Mouse (Mus musculus) c-Kit-negative CD71-positive TER-119-positive erythroid progenitor cells, embryonic 14.5 days (primary cell): ENCODE measurements around the gene Sox4.

Source experiments
- DNase-seq: peaks from one replicate; pipeline ENCODE4 v3.0.0-alpha.2; 2013; ENCODE audit warnings: low read depth, low spot score

Sox4 gene

DNA sequence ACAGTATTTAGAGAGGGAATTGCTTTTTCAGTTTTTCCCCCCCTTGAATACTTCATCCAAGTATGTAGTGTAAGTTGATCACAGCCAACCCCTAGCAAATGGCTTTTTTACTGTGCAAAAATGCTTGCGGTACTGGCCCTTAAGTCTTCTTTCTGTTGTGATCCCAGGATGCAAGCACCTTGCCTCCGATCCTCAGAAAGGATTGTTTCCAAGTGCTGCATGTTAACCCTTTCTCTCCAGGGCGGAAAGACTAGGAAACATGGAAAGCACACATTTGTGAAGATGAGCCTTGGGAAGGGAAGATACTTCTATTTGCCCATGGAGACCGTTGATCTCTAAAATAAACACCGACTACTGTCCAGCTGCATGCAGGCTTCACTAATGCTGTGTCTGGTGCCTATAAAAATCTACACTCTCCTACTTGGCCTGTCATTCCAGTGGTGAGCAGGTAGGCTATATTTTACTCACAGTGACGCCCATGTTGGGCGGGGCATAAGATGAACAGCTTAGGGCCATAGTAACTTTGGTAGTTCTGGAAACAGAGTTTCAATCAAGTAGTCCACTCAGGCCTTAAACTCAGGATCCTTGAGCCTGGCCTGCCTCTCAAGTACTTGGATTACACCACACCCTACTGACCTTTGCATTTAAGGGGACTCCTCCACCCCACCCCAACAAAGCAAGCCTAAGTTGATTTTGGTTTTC is 5.6 kb downstream of the Sox4 start:
- DNase-seq, result no peak

GRCm38 (mm10) chr13:28946565-28947135 is 6.9 kb downstream of the Sox4 start:
- DNase-seq, result no peak

DNA sequence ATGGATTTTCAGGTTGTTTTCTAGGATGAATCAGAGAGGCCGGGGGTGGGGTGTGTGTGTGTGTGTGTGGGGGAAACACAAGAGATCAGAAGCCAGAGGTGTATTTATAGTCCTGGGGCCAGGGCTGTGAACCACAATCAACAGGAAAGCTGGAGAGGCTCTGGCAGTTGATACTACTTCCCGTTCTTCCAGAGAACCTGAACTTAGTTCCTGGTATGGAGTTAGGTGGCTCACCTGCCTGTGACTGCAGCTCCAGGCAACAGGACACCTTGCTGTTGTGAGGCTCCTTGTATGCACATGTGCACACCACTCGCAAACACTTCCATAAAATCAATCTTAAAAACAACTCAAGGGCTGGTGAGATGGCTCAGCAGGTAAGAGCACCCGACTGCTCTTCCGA is 7.8 kb downstream of the Sox4 start:
- DNase-seq, result no peak

DNA sequence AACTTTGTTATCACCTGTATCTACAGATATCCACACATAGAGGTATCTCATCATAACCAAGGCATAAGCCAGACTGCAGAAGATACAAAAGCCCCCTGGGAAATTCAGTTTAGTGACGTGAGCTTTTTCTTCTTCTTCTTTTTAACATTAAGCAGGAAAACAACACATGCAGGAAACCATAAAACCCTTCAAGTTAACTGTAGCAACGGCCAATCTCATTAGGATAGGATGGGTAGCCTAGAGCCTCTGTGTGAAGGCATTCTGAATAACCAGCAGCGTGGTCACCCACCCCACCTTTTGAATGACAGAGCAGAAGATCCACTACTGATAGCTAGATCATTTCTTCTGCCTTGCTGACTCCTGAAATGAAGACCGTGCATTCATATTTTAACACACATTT is 10.6 kb downstream of the Sox4 start:
- DNase-seq, result no peak

- DNase-seq, result no peak
These were observed 11.4 kb downstream of the Sox4 start for GRCm38 (mm10) chr13:28941983-28942630.

DNA sequence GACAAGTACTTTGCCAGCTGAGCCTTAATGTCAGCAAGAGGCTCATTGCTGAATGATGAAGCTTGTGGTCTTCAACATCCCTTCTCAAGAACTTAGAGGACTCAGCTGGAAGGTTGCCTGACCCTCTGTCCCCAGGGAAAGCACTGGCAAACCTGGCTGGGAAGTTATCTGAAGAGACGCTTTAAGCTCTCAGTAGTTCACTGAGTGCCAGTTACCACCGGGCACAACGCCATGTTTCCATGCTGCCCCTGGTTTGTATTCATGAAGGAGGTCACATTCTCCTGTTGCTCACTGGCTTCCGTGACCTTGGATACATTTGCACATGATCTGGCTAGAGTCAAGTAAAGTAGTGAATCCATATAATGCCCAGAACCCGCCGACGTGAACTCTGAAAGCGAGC is 20.1 kb downstream of the Sox4 start:
- no peak for DNase-seq

GRCm38 (mm10) chr13:28931776-28932175 is 21.7 kb downstream of the Sox4 start:
- DNase-seq, result no peak

- no peak for DNase-seq
These were observed 22.2 kb downstream of the Sox4 start for GRCm38 (mm10) chr13:28931266-28931665.

DNA sequence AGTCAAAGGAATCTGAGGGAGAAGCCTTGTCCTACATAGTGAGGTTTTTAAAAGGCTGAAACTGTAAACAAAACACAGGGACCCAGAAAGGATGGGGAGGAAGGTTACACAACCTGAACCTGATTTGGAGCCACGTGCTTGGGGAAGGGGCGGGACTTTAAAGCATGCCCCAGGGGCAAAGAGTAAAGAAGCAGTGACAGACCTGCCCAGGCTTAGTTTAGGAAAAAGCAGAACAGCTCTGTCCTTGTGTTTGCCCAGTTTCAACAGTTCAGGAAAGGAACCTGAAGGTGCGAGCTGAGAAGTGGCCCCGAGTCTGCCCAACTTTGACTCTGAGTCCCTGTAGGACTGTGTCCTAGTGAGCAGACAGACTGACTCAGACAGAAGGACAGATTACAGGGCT is 23.1 kb downstream of the Sox4 start:
- DNase-seq, result no peak

- no peak for DNase-seq
These were observed 23.6 kb downstream of the Sox4 start for GRCm38 (mm10) chr13:28929936-28930335.

DNA sequence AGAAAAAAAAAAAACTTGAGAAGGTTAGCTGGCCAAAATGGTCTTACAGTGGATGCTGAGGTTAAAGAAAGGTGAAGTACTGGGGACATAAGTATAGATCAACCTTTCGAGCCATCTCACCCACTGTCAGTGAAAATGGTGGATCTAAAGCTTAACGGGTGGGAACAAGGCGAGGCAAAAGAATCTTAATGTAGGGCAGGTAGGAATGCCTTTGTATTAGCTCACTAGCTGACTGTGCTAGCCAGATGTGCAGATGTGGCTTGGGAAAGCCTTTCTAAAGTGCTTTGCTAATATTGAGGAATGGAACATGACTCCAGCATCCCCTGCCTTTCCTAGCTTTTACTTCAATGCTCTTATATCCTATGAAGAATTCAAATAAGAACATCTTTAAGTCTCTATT is 30.4 kb downstream of the Sox4 start:
- DNase-seq, result no peak

DNA sequence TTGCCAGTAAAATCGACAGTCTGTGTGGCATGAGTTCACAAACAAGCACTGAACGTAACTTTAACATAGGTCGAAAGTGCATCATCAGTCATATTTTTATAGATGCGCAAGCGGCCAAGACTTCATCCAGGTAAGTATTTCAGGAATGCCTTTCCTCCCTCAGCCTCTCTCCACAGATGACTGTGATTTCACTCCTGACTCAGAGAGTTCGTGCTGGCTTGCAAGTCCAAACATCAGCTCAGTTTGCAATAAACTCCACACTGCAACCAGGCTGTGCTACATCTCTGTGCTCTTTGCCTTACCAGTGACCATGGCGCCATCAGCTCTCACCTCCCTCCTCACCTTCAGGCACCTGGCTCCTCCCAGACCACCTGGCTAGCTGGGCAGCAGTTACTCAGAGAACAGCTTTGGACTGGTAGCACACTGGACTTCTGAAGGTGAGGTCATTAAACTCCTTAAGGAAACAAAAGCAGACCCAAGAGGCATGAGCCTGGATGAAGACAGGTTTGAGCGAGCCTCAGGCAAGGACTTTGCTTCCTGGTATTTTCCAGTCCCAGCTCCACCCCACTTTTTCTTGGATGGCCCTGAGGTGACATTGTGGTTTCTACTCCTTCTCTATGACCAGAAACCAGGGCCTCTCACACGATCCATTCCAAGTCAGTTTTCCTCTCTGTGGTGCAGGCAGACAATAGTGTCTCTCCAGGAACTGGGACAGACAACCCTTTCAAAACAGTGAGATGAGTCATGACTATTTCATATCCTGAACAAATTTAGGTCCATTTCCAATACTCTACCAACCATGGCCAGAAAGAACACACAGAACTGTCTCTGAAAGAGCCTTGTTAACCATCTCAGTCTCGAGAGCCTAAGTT is 35.9 kb downstream of the Sox4 start:
- DNase-seq, result no peak

DNA sequence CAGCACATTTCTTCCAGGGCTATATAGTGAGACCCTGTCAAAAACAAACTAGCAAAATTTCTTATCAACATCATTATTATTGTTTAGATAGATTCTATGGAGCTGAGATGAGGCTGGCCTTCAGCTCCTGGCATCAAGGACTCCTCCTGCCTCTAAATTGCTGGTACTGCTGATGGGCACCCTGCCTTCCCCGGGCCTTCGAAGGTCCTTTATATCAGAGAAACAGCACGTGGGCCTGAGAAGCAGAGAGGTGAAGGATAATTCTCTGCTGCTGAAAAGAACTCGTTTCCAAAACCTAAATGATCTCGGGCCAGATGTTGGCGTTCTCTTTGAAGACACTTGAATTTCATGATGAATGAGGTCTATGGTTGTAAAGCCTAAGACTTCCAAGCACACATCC is 39.9 kb downstream of the Sox4 start:
- no peak for DNase-seq

- no peak for DNase-seq
These were observed 46.5 kb downstream of the Sox4 start for GRCm38 (mm10) chr13:28906981-28907380.
